Mouse (Mus musculus): ENCODE measurements around the gene Haao.

- TF ChIP-seq CTCF (IDR thresholded peaks at IDR 0.05; ENCODE audit: low read depth): no peak
- TF ChIP-seq EP300 (IDR thresholded peaks at IDR 0.05; ENCODE audit: low read depth): no peak
Measured at GRCm38 (mm10) chr17:83805078-83805477, 42.7 kb downstream of the Haao start.
